Mouse (Mus musculus): ENCODE measurements around the gene Skap1.
"Not testable (repeated sequence)": the region's sequence is repeated elsewhere in the genome, so short reads cannot be mapped to it uniquely, and the experiment has no call there.

Gene Skap1

GRCm38 (mm10) chr11:96778061-96778627 lies 313.8 kb downstream of the Skap1 start:
- DNase-seq (ENCODE audit: low read depth, low spot score): not testable (repeated sequence)

DNA sequence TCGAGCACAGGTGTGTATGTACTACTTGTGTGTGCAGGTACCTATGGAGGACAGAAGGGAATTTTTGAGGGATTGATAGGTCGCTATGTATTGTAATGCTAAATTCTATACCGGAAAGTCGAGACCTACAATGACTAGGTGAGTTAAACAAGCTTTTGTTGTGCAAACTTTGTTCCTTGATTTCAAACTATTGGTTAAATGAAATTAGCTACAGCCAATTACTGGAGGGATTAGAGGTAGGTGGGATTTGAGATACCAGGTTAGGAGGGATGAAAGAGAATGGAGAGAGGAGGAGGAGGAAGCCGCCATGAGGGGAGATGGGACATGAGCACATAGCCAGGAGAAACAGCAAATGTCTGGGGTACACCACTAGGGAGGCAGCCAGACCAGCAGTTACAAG lies 315.9 kb downstream of the Skap1 start:
- DNase-seq (ENCODE audit: low read depth, low spot score): peak; percentile 72

GRCm38 (mm10) chr11:96781425-96781824 lies 317.0 kb downstream of the Skap1 start:
- peak; percentile 60 for DNase-seq (ENCODE audit: low read depth, low spot score)

DNA sequence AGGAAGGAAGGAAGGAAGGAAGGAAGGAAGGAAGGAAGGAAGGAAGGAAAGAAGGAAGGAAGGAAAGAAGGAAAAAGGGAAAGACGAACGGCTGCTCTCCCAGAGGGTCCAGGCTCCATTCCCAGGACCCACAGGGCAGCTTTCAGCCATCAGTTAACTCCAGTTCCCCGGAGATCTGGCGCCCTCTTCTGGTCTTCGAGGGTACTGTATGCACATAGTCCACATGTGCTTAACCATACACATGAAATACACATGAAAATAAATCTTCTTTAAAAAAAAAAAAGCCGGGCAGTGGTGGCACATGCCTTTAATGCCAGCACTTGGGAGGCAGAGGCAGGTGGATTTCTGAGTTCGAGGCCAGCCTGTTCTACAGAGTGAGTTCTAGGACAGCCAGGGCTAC lies 320.5 kb downstream of the Skap1 start:
- peak; percentile 89 for DNase-seq (ENCODE audit: low read depth, low spot score)

DNA sequence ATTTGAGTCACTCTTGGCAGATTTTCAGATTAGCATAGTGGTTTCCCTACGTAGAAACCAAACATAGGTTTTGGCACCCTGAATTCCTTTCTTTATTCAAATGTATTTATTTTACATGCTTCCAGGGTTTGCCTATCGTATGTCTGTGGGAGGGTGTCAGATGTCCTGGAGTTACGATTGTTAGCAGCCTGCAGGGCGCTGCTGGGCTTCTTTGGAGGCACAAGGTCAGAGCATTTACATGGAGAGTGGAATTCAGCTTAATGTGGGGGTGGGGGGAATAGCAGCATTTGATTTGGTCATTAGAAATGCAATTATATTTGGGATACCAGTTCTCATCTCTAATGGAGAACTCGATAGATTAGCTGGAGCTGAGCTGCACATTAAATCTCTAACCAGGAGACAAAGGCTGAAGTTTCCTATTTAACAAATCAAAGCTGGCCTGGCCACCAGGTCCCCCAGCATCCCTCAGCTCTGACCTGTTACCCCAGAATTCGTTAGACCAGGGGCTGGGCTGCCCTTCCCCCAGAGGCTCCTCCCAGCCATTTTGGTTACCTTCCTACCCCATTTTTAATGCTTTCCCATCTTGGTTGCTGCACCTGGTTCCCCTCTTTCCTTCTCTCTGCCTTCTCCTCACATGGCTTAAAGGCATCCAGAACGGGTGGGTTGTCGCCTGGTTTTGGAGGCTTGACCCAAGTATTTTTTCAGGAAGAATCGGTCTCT lies 322.5 kb downstream of the Skap1 start:
- DNase-seq (ENCODE audit: low read depth, low spot score): no peak

DNA sequence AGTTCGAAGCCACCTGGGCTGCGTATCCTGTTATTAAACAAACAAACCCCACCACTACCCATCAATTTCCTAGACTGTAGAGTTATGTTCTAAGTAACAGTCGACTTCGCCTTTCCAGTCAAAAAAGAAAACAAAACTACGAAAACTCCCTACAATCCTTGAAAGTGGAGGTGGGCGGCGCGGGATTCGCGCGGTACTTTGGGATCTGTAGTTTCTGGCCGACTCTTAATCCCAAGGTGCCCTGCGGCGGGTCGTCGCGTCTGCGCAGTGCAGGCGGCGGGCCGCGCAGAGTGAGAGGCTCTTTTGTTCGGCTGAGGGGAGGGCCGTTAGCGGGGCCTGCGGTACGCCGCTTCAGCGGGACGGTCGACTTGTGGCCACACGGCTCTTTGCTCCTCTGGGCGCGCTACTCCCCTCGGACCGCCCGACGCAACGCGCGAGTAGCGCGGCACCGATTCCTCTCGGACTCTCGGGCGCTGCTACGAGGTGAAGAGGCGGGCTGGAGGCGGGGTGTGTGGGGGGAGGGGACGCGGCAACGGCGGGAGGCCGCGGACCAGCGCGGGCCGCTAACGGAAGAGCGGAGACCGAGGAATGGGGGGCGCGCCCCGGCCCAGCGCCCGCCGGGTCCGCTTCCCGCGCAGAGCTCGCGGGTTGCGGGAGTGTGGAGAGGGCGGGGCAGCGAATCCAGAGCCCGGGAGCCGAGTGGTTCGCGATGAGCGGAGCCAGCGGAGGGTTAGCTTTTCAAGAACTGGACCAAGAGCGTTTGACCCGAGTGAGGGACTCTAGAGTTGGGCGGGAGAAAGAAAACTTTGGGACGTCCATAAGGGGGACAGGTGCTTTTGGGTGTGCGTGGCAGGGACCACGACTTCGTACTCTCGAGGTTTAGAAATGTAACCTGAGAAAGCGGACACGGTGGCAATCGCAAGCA lies 324.7 kb downstream of the Skap1 start, which contains the start of gene Cbx1:
Gene Cbx1 (plus strand): TSS at position 257 of the 925 bp plus-strand sequence.
- DNase-seq (ENCODE audit: low read depth, low spot score): peak; percentile 98

DNA sequence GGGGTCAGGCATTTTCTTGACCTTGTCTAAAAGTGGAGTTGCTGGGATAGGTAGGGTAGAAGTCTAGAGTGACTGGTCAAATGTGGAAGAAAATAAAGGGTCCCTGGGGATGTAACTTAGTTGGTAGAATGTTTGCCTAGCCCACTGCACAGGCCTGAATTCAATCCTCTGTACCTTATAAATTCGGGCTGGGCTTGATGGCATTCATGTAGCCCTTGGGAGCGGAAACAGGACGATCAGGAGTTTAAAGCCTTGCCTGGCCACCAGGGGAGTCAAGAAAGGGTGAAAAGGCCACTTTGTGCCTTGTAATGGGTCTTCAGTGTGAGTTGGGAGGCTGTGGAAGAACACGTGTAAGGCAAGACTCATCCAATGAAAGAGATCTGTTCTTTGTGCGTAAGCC lies 325.6 kb downstream of the Skap1 start:
- DNase-seq (ENCODE audit: low read depth, low spot score): peak; percentile 86

GRCm38 (mm10) chr11:96790681-96791080 lies 326.3 kb downstream of the Skap1 start:
- peak; percentile 66 for DNase-seq (ENCODE audit: low read depth, low spot score)

GRCm38 (mm10) chr11:96795491-96795890 lies 331.1 kb downstream of the Skap1 start:
- peak; percentile 51 for DNase-seq (ENCODE audit: low read depth, low spot score)

- DNase-seq (ENCODE audit: low read depth, low spot score): peak; percentile 83
These were observed 331.7 kb downstream of the Skap1 start for GRCm38 (mm10) chr11:96796081-96796480.

GRCm38 (mm10) chr11:96796586-96796985 lies 332.2 kb downstream of the Skap1 start:
- DNase-seq (ENCODE audit: low read depth, low spot score): no peak

- DNase-seq (ENCODE audit: low read depth, low spot score): no peak
These were observed 335.1 kb downstream of the Skap1 start for GRCm38 (mm10) chr11:96799511-96799910.

DNA sequence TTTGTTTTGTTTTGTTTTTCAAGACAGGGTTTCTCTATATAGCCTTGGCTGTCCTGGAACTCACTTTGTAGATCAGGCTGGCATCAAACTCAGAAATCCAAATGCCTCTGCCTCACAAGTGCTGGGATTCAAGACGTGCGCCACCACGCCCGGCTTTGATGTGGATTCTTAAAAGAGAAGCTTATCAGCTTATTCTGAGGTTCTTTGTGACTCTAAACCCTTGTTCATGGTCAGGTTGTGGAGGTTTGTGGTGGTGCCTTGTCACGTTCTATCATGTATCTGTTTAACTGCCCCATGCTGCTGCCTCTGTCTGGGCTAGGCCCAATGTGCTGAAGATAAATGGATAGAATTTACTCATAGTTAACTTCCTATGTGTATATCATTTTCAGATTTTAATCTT lies 341.2 kb downstream of the Skap1 start:
- DNase-seq (ENCODE audit: low read depth, low spot score): no peak

DNA sequence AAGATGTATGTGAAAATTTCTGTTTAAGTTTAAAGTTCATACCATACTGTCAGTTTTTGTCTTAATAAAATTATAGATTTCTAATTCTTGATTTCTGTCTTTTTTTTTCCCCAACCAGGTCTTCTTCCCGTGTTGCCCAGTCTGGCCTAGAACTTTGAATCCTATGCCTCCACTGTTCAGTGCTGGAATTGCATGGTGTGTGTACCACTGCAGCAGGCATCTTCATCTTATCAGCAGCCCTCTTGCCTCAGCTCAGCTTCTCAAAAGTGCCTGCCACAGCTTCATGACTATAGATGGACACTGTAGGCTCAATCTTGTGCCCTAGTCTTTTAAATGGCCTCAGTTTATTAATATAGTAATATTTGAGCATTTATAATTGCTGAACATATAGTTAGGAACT lies 343.7 kb downstream of the Skap1 start:
- DNase-seq (ENCODE audit: low read depth, low spot score): peak; percentile 71
